Mouse (Mus musculus): ENCODE measurements around the gene Dnah7a. TPM values are rescaled to one million over a fixed set of nuclear protein-coding genes. Genes with fewer than 3 reads are reported as not detected.
"Not testable (repeated sequence)": the region's sequence is repeated elsewhere in the genome, so short reads cannot be mapped to it uniquely, and the experiment has no call there.

The Dnah7a gene
- polyA plus RNA-seq, 1 experiment from 2014 or later, result not detected

DNA sequence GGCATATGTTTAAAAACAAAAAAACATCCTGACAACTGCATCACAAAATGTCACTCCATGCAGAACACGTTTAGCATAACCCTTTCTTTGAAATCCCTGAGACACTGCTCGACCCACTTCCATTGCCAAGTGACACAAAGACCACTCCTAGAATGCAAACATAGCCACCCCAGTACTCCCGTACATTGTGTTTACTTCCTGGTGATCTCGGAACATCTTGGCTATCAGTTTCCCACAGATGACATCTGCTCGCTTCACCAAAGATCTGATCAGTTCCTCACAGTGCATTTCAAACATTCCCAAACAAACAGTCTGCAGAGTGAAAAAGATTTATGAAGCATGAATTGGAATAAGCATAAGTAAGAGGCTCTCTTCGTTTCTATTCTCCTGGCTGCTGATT, 76.6 kb downstream of the Dnah7a start:
- WGBS (ENCODE audit: insufficient replicate concordance), result 17% methylated on average over 6 of the region's 6 CpGs
- H3K27me3 ChIP-seq (ENCODE audit: control insufficient read depth, insufficient read depth, low read depth, low read length), result no peaks in the 10 kb centered on the region
- no peaks in the 10 kb centered on the region for H3K36me3 ChIP-seq (ENCODE audit: control insufficient read depth, insufficient read depth)
- H3K4me2 ChIP-seq (ENCODE audit: low read depth, low read length), result no peak overlapping the region
- H3K9ac ChIP-seq (ENCODE audit: low read depth, low read length), result no peak overlapping the region
- H3K9me3 ChIP-seq (replicated peaks; ENCODE audit: control insufficient read depth, low read length), result no peaks in the 10 kb centered on the region
- no peaks in the 10 kb centered on the region for H3K4me1 ChIP-seq (ENCODE audit: control insufficient read depth, low read depth, low read length)
- ATAC-seq (ENCODE audit: low read depth), result no peak
- no peak overlapping the region for H3K4me3 ChIP-seq (ENCODE audit: low read depth, low read length)
- no peak overlapping the region for H3K27ac ChIP-seq (ENCODE audit: low read length)

DNA sequence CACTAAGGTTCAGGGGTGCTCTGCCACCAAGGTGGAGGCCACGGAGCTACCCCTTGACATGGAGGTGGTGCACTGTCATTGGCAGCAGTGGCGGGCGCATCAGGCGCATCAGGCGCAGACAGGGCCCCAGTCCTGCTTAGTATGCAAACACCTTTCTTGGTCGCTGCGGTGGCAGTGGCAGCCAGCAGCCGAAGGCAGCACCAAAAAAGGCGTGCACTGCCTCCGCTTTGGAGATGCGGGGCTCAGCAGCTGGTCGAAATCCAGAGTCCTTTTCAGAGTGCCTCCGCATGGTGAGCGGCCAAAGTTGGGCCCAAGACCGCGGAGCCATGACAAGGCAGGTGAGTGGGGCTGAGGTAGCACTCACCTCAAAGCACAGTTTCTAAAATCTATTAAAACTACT, 93.1 kb downstream of the Dnah7a start:
- ATAC-seq (ENCODE audit: low read depth), result no peak
- WGBS (ENCODE audit: insufficient replicate concordance), result 83% methylated on average over 16 of the region's 16 CpGs
- Histone ChIP-seq H3K36me3 (ENCODE audit: control insufficient read depth, insufficient read depth) (no peaks in the 10 kb centered on the region), H3K4me1 (ENCODE audit: control insufficient read depth, low read depth, low read length) (no peaks in the 10 kb centered on the region), H3K9ac (ENCODE audit: low read depth, low read length) (no peak overlapping the region), H3K4me2 (ENCODE audit: low read depth, low read length) (no peak overlapping the region), H3K27ac (ENCODE audit: low read length) (no peak overlapping the region), H3K4me3 (ENCODE audit: low read depth, low read length) (no peak overlapping the region), H3K9me3 (replicated peaks; ENCODE audit: control insufficient read depth, low read length) (peaks cover 3% of the 10 kb centered on the region), H3K27me3 (ENCODE audit: control insufficient read depth, insufficient read depth, low read depth, low read length) (no peaks in the 10 kb centered on the region)

DNA sequence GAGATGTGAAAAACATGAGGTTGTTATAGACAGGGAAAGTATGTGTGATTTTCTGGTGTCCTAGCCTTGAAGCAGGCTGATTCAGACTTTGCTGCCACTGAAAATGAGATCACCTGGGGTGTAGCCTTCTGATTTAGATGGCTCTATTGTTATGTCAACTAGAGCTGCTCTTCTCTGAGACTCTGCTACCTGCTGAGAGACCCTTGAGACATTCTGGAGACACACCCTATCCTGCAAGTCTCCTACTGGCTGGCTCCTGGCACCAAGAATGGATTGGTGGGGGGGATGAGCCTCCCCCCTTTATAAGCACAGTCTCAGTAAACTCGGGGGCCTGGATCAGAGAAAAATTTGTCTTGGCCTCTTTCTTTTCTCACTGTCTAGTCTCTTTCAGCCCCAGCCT, 125.3 kb downstream of the Dnah7a start:
- H3K4me1 ChIP-seq (ENCODE audit: control insufficient read depth, low read depth, low read length); H3K9me3 ChIP-seq (replicated peaks; ENCODE audit: control insufficient read depth, low read length); ATAC-seq (ENCODE audit: low read depth); H3K4me2 ChIP-seq (ENCODE audit: low read depth, low read length); H3K27me3 ChIP-seq (ENCODE audit: control insufficient read depth, insufficient read depth, low read depth, low read length); H3K36me3 ChIP-seq (ENCODE audit: control insufficient read depth, insufficient read depth); H3K4me3 ChIP-seq (ENCODE audit: low read depth, low read length); H3K27ac ChIP-seq (ENCODE audit: low read length); H3K9ac ChIP-seq (ENCODE audit: low read depth, low read length): not testable (repeated sequence)
- WGBS (ENCODE audit: insufficient replicate concordance), result 19% methylated on average over 1 of the region's 1 CpGs

DNA sequence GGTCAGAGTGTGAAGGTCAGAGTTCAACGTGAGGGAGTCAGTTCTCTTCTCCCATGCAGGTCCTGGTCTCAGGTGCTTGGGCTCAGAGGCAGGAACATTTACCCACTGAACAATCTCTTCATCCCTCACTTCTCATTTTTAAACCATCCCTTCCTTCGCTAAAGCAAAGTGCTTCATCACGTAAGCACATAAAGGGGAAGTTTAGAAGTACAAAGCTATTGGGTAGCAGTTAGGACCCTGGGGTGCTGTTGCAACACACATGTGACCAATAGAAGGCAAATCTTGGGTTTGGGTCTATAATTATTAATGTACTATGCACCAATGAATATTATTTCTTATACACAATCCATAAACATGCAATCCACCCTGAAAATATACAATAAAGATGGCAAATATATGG, 148.7 kb downstream of the Dnah7a start:
- not testable (repeated sequence) for ATAC-seq (ENCODE audit: low read depth)
- WGBS (ENCODE audit: insufficient replicate concordance), result 37% methylated on average over 3 of the region's 3 CpGs

DNA sequence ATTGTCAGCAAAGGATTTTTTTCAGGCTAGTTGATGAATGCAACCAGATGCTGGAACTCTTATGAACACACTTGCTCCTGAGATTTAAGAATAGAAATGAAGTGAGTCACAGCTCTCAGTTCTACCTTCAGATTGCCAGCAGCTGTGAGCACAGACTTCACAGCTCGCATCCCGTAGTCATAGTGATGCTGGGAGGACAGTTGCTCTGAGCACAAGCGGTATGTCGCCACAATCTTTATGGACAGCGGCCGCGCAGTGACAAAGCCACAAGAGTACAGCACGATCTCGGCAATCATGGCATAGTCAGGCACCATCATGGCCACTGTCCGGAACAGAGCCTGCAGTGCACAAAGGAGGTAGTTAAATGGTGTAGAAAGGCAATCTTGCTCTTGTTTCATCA, 159.6 kb downstream of the Dnah7a start:
- ATAC-seq (ENCODE audit: low read depth), result not testable (repeated sequence)

More for the DNA sequence above, 148.7 kb downstream of the Dnah7a start:
- not testable (repeated sequence) for H3K4me2 ChIP-seq (ENCODE audit: low read depth, low read length); H3K9ac ChIP-seq (ENCODE audit: low read depth, low read length); H3K4me3 ChIP-seq (ENCODE audit: low read depth, low read length); H3K9me3 ChIP-seq (replicated peaks; ENCODE audit: control insufficient read depth, low read length); H3K4me1 ChIP-seq (ENCODE audit: control insufficient read depth, low read depth, low read length); H3K36me3 ChIP-seq (ENCODE audit: control insufficient read depth, insufficient read depth); H3K27me3 ChIP-seq (ENCODE audit: control insufficient read depth, insufficient read depth, low read depth, low read length); H3K27ac ChIP-seq (ENCODE audit: low read length)

DNA sequence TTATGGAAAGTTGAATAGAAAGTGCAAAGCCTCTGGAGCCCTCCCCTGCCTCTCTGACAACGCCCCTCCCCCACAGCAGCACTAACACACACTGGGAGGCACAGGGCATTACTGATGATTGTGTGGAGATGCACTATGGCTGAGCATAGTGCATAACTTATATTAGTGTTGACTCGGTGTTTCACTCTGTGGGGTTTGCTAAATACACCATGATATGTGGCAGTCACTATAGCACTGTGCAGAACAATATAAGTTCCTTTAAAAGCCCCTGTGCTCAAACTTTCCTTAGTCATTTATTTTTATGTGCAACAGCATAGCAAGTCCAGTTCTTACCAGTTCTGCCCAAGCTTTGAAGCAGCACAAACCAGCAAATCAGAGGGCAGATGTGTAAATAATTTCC, 168.2 kb downstream of the Dnah7a start:
- 30% methylated on average over 2 of the region's 2 CpGs for WGBS (ENCODE audit: insufficient replicate concordance)
- H3K9ac ChIP-seq (ENCODE audit: low read depth, low read length); H3K27me3 ChIP-seq (ENCODE audit: control insufficient read depth, insufficient read depth, low read depth, low read length); H3K4me2 ChIP-seq (ENCODE audit: low read depth, low read length); H3K4me3 ChIP-seq (ENCODE audit: low read depth, low read length); H3K4me1 ChIP-seq (ENCODE audit: control insufficient read depth, low read depth, low read length); H3K27ac ChIP-seq (ENCODE audit: low read length); H3K36me3 ChIP-seq (ENCODE audit: control insufficient read depth, insufficient read depth); ATAC-seq (ENCODE audit: low read depth); H3K9me3 ChIP-seq (replicated peaks; ENCODE audit: control insufficient read depth, low read length): not testable (repeated sequence)

More for the DNA sequence above, 159.6 kb downstream of the Dnah7a start:
- not testable (repeated sequence) for H3K27ac ChIP-seq (ENCODE audit: low read length); H3K4me2 ChIP-seq (ENCODE audit: low read depth, low read length); H3K27me3 ChIP-seq (ENCODE audit: control insufficient read depth, insufficient read depth, low read depth, low read length); H3K9ac ChIP-seq (ENCODE audit: low read depth, low read length); H3K36me3 ChIP-seq (ENCODE audit: control insufficient read depth, insufficient read depth); H3K9me3 ChIP-seq (replicated peaks; ENCODE audit: control insufficient read depth, low read length); H3K4me1 ChIP-seq (ENCODE audit: control insufficient read depth, low read depth, low read length); H3K4me3 ChIP-seq (ENCODE audit: low read depth, low read length)
- WGBS (ENCODE audit: insufficient replicate concordance), result 82% methylated on average over 10 of the region's 10 CpGs

DNA sequence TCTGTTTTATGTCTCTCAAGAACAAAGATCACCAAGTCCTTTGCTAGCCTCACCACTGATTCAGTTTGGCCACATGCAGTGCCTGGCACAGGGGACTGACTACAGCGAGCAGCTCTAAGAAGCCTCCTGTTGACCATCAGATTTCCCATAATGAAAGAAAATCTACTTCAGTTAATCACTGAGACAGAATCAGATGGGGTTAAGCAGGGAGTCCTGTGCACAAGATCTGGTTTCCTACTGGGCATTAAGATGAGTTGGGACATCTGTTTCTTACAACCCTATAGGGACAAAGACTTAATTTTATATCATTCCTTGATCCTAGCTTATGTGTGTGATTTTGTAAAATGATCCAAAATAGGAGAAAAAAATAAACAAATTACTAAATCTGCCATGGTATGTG, 171.8 kb downstream of the Dnah7a start:
- 66% methylated on average over 1 of the region's 1 CpGs for WGBS (ENCODE audit: insufficient replicate concordance)
- not testable (repeated sequence) for H3K9ac ChIP-seq (ENCODE audit: low read depth, low read length); ATAC-seq (ENCODE audit: low read depth); H3K4me2 ChIP-seq (ENCODE audit: low read depth, low read length); H3K4me1 ChIP-seq (ENCODE audit: control insufficient read depth, low read depth, low read length); H3K4me3 ChIP-seq (ENCODE audit: low read depth, low read length); H3K9me3 ChIP-seq (replicated peaks; ENCODE audit: control insufficient read depth, low read length); H3K27ac ChIP-seq (ENCODE audit: low read length); H3K27me3 ChIP-seq (ENCODE audit: control insufficient read depth, insufficient read depth, low read depth, low read length); H3K36me3 ChIP-seq (ENCODE audit: control insufficient read depth, insufficient read depth)

DNA sequence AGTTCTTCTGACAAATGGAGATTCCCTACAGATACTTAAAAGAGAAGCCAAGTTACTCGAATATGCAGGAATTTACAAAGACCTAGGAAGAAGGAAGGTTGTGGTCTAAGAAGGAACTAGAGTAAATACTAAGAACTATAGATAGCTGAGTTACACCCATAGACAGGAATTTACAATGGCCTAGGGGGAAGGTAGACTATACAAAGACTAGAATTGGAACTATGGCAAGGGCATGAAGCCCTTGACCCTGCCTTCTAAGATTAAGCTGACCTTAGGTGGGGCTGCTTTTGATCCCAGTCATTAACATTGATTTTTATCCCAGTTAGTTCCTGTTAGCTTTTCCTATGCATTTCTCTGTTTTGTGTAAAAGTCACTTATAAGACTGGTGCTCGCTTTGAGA, 180.6 kb downstream of the Dnah7a start:
- H3K27me3 ChIP-seq (ENCODE audit: control insufficient read depth, insufficient read depth, low read depth, low read length); H3K36me3 ChIP-seq (ENCODE audit: control insufficient read depth, insufficient read depth); H3K4me3 ChIP-seq (ENCODE audit: low read depth, low read length); H3K9me3 ChIP-seq (replicated peaks; ENCODE audit: control insufficient read depth, low read length); H3K4me2 ChIP-seq (ENCODE audit: low read depth, low read length); H3K4me1 ChIP-seq (ENCODE audit: control insufficient read depth, low read depth, low read length); H3K27ac ChIP-seq (ENCODE audit: low read length); ATAC-seq (ENCODE audit: low read depth); H3K9ac ChIP-seq (ENCODE audit: low read depth, low read length): not testable (repeated sequence)
- 46% methylated on average over 2 of the region's 2 CpGs for WGBS (ENCODE audit: insufficient replicate concordance)

DNA sequence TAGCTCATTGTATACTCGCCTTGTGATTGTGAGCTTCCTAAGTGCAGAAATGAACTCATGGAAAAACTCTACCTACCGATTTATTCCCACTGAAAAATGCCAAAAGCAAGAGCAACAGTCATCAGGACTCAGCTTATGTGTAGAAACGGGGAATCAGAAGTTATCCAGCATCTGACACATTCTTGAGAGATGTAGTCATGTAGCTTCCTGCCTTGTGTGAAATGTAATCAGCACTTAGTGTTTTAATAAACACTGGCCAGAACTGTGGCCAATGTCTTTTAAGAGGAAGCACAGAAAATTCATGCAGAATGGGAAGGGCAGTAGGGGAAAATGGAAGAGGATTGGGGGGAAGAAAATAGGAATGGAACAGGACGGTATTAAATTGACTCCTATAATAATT, 232.9 kb downstream of the Dnah7a start:
- Histone ChIP-seq H3K36me3 (ENCODE audit: control insufficient read depth, insufficient read depth) (no peaks in the 10 kb centered on the region), H3K4me3 (ENCODE audit: low read depth, low read length) (no peak overlapping the region), H3K27me3 (ENCODE audit: control insufficient read depth, insufficient read depth, low read depth, low read length) (no peaks in the 10 kb centered on the region), H3K9ac (ENCODE audit: low read depth, low read length) (no peak overlapping the region), H3K27ac (ENCODE audit: low read length) (no peak overlapping the region), H3K4me2 (ENCODE audit: low read depth, low read length) (no peak overlapping the region), H3K4me1 (ENCODE audit: control insufficient read depth, low read depth, low read length) (no peaks in the 10 kb centered on the region), H3K9me3 (replicated peaks; ENCODE audit: control insufficient read depth, low read length) (no peaks in the 10 kb centered on the region)
- no peak for ATAC-seq (ENCODE audit: low read depth)
- WGBS (ENCODE audit: insufficient replicate concordance), result 43% methylated on average over 4 of the region's 4 CpGs

DNA sequence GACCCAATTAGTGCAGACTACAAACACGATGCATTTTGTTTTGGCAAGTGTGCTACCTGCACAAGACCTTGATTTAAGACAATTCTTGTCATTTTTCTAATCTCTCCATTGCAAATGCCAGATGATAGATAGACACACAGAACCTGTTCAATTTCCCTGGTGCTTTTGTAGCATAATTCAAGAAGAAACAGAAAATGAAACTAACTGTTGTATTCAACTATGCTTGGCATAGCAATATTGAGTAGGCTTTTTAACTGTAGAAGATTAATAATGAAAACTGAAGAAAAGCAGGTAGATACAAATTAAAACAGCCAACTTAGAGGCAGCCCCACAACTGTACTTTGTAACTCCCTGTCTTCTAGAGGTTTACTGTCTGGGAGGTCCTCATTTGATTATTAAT, 234.5 kb downstream of the Dnah7a start:
- H3K36me3 ChIP-seq (ENCODE audit: control insufficient read depth, insufficient read depth); ATAC-seq (ENCODE audit: low read depth); H3K9me3 ChIP-seq (replicated peaks; ENCODE audit: control insufficient read depth, low read length); H3K4me1 ChIP-seq (ENCODE audit: control insufficient read depth, low read depth, low read length); H3K9ac ChIP-seq (ENCODE audit: low read depth, low read length); H3K4me3 ChIP-seq (ENCODE audit: low read depth, low read length); H3K27me3 ChIP-seq (ENCODE audit: control insufficient read depth, insufficient read depth, low read depth, low read length); H3K4me2 ChIP-seq (ENCODE audit: low read depth, low read length); H3K27ac ChIP-seq (ENCODE audit: low read length): not testable (repeated sequence)
- 37% methylated on average over 1 of the region's 1 CpGs for WGBS (ENCODE audit: insufficient replicate concordance)
